Mouse (Mus musculus) induced T-regulatory cell, adult 2 months (primary cell): Measurements from ENCODE around the gene Ablim1.
A peak's percentile ranks its signal among the peaks of the same experiment; 100 is the strongest.

ENCODE experiments used
- DNase-seq: peaks from one replicate; pipeline ENCODE4 v3.0.0-alpha.2; 2012; ENCODE audit warnings: low read depth

The Ablim1 gene

GRCm38 (mm10) chr19:57124138-57124519 lies 190.6 kb downstream of the Ablim1 start:
- DNase-seq, result no peak

- DNase-seq, result peak; percentile 87
Observed at GRCm38 (mm10) chr19:57123503-57124137, 191.1 kb downstream of the Ablim1 start.

- DNase-seq, result peak; percentile 35
Observed at GRCm38 (mm10) chr19:57122261-57122660, 192.5 kb downstream of the Ablim1 start.

GRCm38 (mm10) chr19:57121036-57121435 lies 193.7 kb downstream of the Ablim1 start:
- peak; percentile 73 for DNase-seq

GRCm38 (mm10) chr19:57119661-57120060 lies 195.1 kb downstream of the Ablim1 start:
- peak; percentile 83 for DNase-seq

GRCm38 (mm10) chr19:57118785-57119565 lies 195.7 kb downstream of the Ablim1 start:
- peak; percentile 94 for DNase-seq

- peak; percentile 64 for DNase-seq
Observed at GRCm38 (mm10) chr19:57117751-57118150, 197.0 kb downstream of the Ablim1 start.

GRCm38 (mm10) chr19:57116871-57117501 lies 197.7 kb downstream of the Ablim1 start:
- peak; percentile 80 for DNase-seq

- DNase-seq, result peak; percentile 48
Observed at GRCm38 (mm10) chr19:57115670-57116069, 199.0 kb downstream of the Ablim1 start.

GRCm38 (mm10) chr19:57114951-57115350 lies 199.8 kb downstream of the Ablim1 start:
- peak; percentile 64 for DNase-seq

- DNase-seq, result peak; percentile 83
Observed at GRCm38 (mm10) chr19:57113975-57114374, 200.7 kb downstream of the Ablim1 start.

- DNase-seq, result peak; percentile 85
Observed at GRCm38 (mm10) chr19:57112816-57113406, 201.8 kb downstream of the Ablim1 start.

GRCm38 (mm10) chr19:57112231-57112815 lies 202.4 kb downstream of the Ablim1 start:
- DNase-seq, result no peak

GRCm38 (mm10) chr19:57111301-57111700 lies 203.4 kb downstream of the Ablim1 start:
- no peak for DNase-seq

- no peak for DNase-seq
Observed at GRCm38 (mm10) chr19:57109620-57110019, 205.1 kb downstream of the Ablim1 start.

- no peak for DNase-seq
Observed at GRCm38 (mm10) chr19:57106513-57106912, 208.2 kb downstream of the Ablim1 start.

GRCm38 (mm10) chr19:57106031-57106430 lies 208.7 kb downstream of the Ablim1 start:
- DNase-seq, result no peak

- DNase-seq, result no peak
Observed at GRCm38 (mm10) chr19:57105156-57105555, 209.6 kb downstream of the Ablim1 start.

- no peak for DNase-seq
Observed at GRCm38 (mm10) chr19:57104171-57104748, 210.5 kb downstream of the Ablim1 start.

- DNase-seq, result no peak
Observed at GRCm38 (mm10) chr19:57103360-57103958, 211.3 kb downstream of the Ablim1 start.

GRCm38 (mm10) chr19:57101986-57102385 lies 212.7 kb downstream of the Ablim1 start:
- no peak for DNase-seq
